Mouse (Mus musculus) cerebellum, adult (tissue): ENCODE data around the gene Phc2.
A peak's percentile ranks its signal among the peaks of the same experiment; 100 is the strongest.

Experiments used
- ATAC-seq: cut with Nextera tagmentation; 2 replicates; pipeline ENCODE4 v1.9.2; 2017; ENCODE audit warnings: mild to moderate bottlenecking, moderate library complexity, mixed read lengths; ENCODE audit not compliant: insufficient number of reproducible peaks, low FRiP score, low TSS enrichment

Phc2 gene

GRCm38 (mm10) chr4:128712136-128712655, 57.7 kb downstream of the Phc2 start:
- ATAC-seq, result no peak

- no peak for ATAC-seq
These were observed 58.4 kb downstream of the Phc2 start for GRCm38 (mm10) chr4:128712941-128713340.

- ATAC-seq, result 0 out of 2 replicates have a peak, but pooled peaks have one; percentile 15
These were observed 61.0 kb downstream of the Phc2 start for GRCm38 (mm10) chr4:128715241-128716204.

GRCm38 (mm10) chr4:128716279-128716678, 61.8 kb downstream of the Phc2 start:
- ATAC-seq, result no peak

GRCm38 (mm10) chr4:128716731-128717130, 62.2 kb downstream of the Phc2 start:
- no peak for ATAC-seq

- ATAC-seq, result no peak
These were observed 65.6 kb downstream of the Phc2 start for GRCm38 (mm10) chr4:128720110-128720509.

- no peak for ATAC-seq
These were observed 66.7 kb downstream of the Phc2 start for GRCm38 (mm10) chr4:128721061-128721648.

GRCm38 (mm10) chr4:128721761-128722160, 67.3 kb downstream of the Phc2 start:
- no peak for ATAC-seq

GRCm38 (mm10) chr4:128722932-128723331, 68.4 kb downstream of the Phc2 start:
- no peak for ATAC-seq

GRCm38 (mm10) chr4:128723431-128723830, 68.9 kb downstream of the Phc2 start:
- ATAC-seq, result no peak

- peak; percentile 67 for ATAC-seq
These were observed 69.6 kb downstream of the Phc2 start for GRCm38 (mm10) chr4:128724059-128724458.

- peak; percentile 41; the same call in 1 of the 2 replicates for ATAC-seq
These were observed 72.7 kb downstream of the Phc2 start for GRCm38 (mm10) chr4:128727019-128727720.

GRCm38 (mm10) chr4:128727721-128728430, 73.4 kb downstream of the Phc2 start:
- ATAC-seq, result peak; percentile 27; the same call in 1 of the 2 replicates

- ATAC-seq, result no peak
These were observed 73.9 kb downstream of the Phc2 start for GRCm38 (mm10) chr4:128728431-128728851.

- no peak for ATAC-seq
These were observed 74.7 kb downstream of the Phc2 start for GRCm38 (mm10) chr4:128729033-128729708.

GRCm38 (mm10) chr4:128729709-128730037, 75.2 kb downstream of the Phc2 start:
- ATAC-seq, result no peak

GRCm38 (mm10) chr4:128730271-128730670, 75.8 kb downstream of the Phc2 start:
- ATAC-seq, result no peak

GRCm38 (mm10) chr4:128732794-128733193, 78.3 kb downstream of the Phc2 start:
- no peak for ATAC-seq

GRCm38 (mm10) chr4:128733496-128733895, 79.0 kb downstream of the Phc2 start:
- ATAC-seq, result no peak

GRCm38 (mm10) chr4:128734217-128734616, 79.7 kb downstream of the Phc2 start:
- no peak for ATAC-seq
